Mouse (Mus musculus) myocyte (in vitro differentiated cells): Measurements from ENCODE around the gene Rpusd4.

Experiments
- E2F4 ChIP-seq: IDR thresholded peaks from one replicate; pipeline ENCODE4 v1.6.1; 2011; ENCODE audit warnings: mild to moderate bottlenecking, control low read depth, moderate library complexity; ENCODE audit not compliant: insufficient read depth
- POLR2A ChIP-seq: IDR thresholded peaks from one replicate; pipeline ENCODE4 v1.6.1; 2011; ENCODE audit warnings: low read depth, mild to moderate bottlenecking, control low read depth, moderate library complexity; ENCODE audit not compliant: insufficient read length
- REST ChIP-seq: IDR thresholded peaks from one replicate; pipeline ENCODE4 v1.6.1; 2011; ENCODE audit warnings: mild to moderate bottlenecking, control low read depth, moderate library complexity; ENCODE audit not compliant: insufficient read depth, insufficient read length
- TCF12 ChIP-seq: IDR thresholded peaks from one replicate; pipeline ENCODE4 v1.6.1; 2011; ENCODE audit warnings: mild to moderate bottlenecking, control low read depth; ENCODE audit not compliant: poor library complexity, insufficient read depth, severe bottlenecking
- USF1 ChIP-seq: IDR thresholded peaks from one replicate; pipeline ENCODE4 v1.6.1; 2011; ENCODE audit warnings: low read depth, mild to moderate bottlenecking, control low read depth, moderate library complexity

- TF ChIP-seq REST (no peak), POLR2A (no peak), USF1 (no peak), TCF12 (no peak), E2F4 (no peak)
Measured at GRCm38 (mm10) chr9:35257365-35257764, 10.3 kb upstream of the Rpusd4 start.
